Mouse (Mus musculus) stomach, postnatal 0 days (tissue): ENCODE results near the gene Lkaaear1.

Experiments
- CTCF ChIP-seq: IDR thresholded peaks from 2 replicates; pipeline ENCODE4 v1.5.1; 2016; ENCODE audit warnings: antibody characterized with exemption, low read depth, mild to moderate bottlenecking, moderate library complexity
- EP300 ChIP-seq: optimal IDR thresholded peaks from 2 replicates; pipeline ENCODE3; 2016; ENCODE audit warnings: antibody characterized with exemption

DNA sequence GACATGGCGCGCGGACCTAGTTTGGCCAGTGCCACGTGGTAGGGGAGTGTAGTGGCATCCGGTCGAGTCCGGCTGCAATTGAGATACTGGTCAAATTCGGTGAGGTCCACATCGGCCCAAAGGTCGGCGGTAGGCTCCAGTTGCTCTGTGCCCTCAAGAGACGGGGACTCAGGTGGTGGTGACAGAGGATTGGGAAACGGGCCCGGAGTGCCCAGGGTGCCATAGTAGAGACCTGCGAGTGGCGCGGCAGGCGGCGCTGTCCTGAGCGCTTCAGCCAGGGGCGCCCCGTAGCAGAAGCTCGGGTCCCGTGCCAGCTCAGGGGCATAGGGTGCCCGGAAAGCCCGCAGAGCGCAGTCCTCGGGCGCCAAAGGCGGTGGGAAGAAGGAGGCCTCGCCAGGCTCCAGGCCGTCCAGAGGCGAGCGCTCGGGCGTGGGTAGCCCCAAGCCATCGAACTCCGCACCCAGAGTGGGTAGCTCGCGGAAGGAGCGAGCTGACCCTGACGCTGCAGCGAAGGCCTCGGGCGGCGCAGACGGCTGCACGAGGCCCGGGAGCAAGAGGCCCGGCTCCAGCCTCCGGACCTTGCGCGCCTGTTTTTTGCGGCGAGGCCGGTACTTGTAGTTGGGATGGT is 27.8 kb downstream of the Lkaaear1 start:
- TF ChIP-seq CTCF (peak; percentile 37; the same call in 1 of the 2 replicates), EP300 (no peak)
